ENCODE assay signal across 8 mouse cellular contexts in the genomic region with DNA sequence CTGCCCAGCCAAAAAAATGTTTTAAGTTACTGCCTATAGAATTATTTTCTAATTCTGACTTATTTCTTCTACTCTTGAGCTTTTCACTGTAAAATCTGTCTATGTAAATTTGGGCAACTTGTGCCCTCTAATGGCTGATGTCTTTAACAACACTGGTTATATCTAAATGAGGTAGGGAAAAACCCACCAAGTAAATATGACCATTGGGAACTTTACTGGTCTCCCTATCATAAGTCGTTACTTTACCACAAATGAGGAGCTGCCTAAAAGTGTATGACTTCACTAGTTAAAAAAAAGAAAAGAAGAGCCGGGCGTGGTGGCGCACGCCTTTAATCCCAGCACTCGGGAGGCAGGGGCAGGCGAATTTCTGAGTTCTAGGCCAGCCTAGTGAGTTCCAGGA. TPM values are rescaled to one million over a fixed set of nuclear protein-coding genes. Genes with fewer than 3 reads are reported as not detected.
DNase-seq lines count a peak whose midpoint lies in the region; ATAC-seq and TF ChIP-seq lines count a peak whose summit lies in the region.

No protein-coding gene starts in this region.

- peak overlapping the region; percentile 38 for H3K4me2 ChIP-seq in intestine, embryonic 16.5 days (ENCODE audit: low read depth, low read length)
- peak overlapping the region; percentile 57 for H3K4me2 ChIP-seq in neural tube, embryonic 15.5 days

- peaks cover 21% of the 10 kb centered on the region; the same call in 1 of the 2 replicates for H3K4me1 ChIP-seq in cerebellum, adult 2 months (ENCODE audit: control insufficient read depth, insufficient read depth, low read length)
- peaks cover 3% of the 10 kb centered on the region; the same call in 1 of the 2 replicates for H3K4me1 ChIP-seq in testis, adult 2 months (ENCODE audit: control insufficient read depth, insufficient read depth, low read length)
- H3K4me1 ChIP-seq in intestine, embryonic 16.5 days (ENCODE audit: control insufficient read depth, insufficient read depth, low read length): peaks cover 19% of the 10 kb centered on the region
- peaks cover 59% of the 10 kb centered on the region for H3K4me1 ChIP-seq in neural tube, embryonic 15.5 days

- DNase-seq in cerebellum, adult 2 months: peak in 1 of 2 experiments; percentile 47
- DNase-seq in cerebellum, adult 11 months: no peak
- no peak for DNase-seq in testis, postnatal 14 days (ENCODE audit: low spot score)
- no peak for DNase-seq in spleen, adult 12 weeks (ENCODE audit: low spot score)

- peaks cover 4% of the 10 kb centered on the region for H3K36me3 ChIP-seq in testis, adult 2 months (ENCODE audit: control insufficient read depth, insufficient read depth, low read length)
- peaks cover 23% of the 10 kb centered on the region for H3K36me3 ChIP-seq in intestine, embryonic 16.5 days (ENCODE audit: control insufficient read depth, insufficient read depth, low read length)
- peaks cover 41% of the 10 kb centered on the region for H3K36me3 ChIP-seq in neural tube, embryonic 15.5 days

- H3K4me3 ChIP-seq in cerebellum, adult 2 months (replicated peaks; ENCODE audit: insufficient read depth, low read depth, low read length): peak overlapping the region; percentile 49
- peak overlapping the region; percentile 45 for H3K4me3 ChIP-seq in testis, adult 2 months (ENCODE audit: control insufficient read depth, low read depth, low read length)
- H3K4me3 ChIP-seq in intestine, embryonic 16.5 days (ENCODE audit: low read length): peak overlapping the region; percentile 32
- peak overlapping the region; percentile 97 for H3K4me3 ChIP-seq in neural tube, embryonic 15.5 days (replicated peaks)

- no peak overlapping the region for H3K9ac ChIP-seq in intestine, embryonic 16.5 days (ENCODE audit: low read depth, low read length)
- peak overlapping the region; percentile 24; the same call in 1 of the 2 replicates for H3K9ac ChIP-seq in neural tube, embryonic 15.5 days (replicated peaks)

- H3K27me3 ChIP-seq in cerebellum, adult 2 months (ENCODE audit: control insufficient read depth, insufficient read depth, low read length): no peaks in the 10 kb centered on the region
- H3K27me3 ChIP-seq in testis, adult 2 months (ENCODE audit: control insufficient read depth, insufficient read depth, low read length): no peaks in the 10 kb centered on the region
- H3K27me3 ChIP-seq in intestine, embryonic 16.5 days (replicated peaks; ENCODE audit: control insufficient read depth, insufficient read depth, low read length): no peaks in the 10 kb centered on the region
- H3K27me3 ChIP-seq in neural tube, embryonic 15.5 days (replicated peaks): no peaks in the 10 kb centered on the region

- no peak overlapping the region for H3K27ac ChIP-seq in cerebellum, adult 2 months (ENCODE audit: insufficient read depth, low read length)
- H3K27ac ChIP-seq in testis, adult 2 months (ENCODE audit: control insufficient read depth, insufficient read depth, low read depth, low read length): no peak overlapping the region
- H3K27ac ChIP-seq in intestine, embryonic 16.5 days (ENCODE audit: low read length): no peak overlapping the region
- H3K27ac ChIP-seq in neural tube, embryonic 15.5 days (replicated peaks): no peak overlapping the region

- WGBS in cerebellum, adult 2 months: 20% methylated on average over 7 of the region's 7 CpGs
- WGBS in intestine, embryonic 16.5 days: 60% methylated on average over 7 of the region's 7 CpGs
- 72% methylated on average over 7 of the region's 7 CpGs for WGBS in neural tube, embryonic 15.5 days

- no peaks in the 10 kb centered on the region for H3K9me3 ChIP-seq in intestine, embryonic 16.5 days (ENCODE audit: control insufficient read depth, low read length)
- no peaks in the 10 kb centered on the region for H3K9me3 ChIP-seq in neural tube, embryonic 15.5 days (replicated peaks)

- TF ChIP-seq CTCF in cerebellum, adult 2 months (IDR thresholded peaks at IDR 0.05; ENCODE audit: borderline replicate concordance, insufficient read depth, low read depth, low read length): no peak
- TF ChIP-seq CTCF in testis, adult 2 months (IDR thresholded peaks at IDR 0.05; ENCODE audit: control insufficient read depth, insufficient read depth, insufficient replicate concordance, low read depth, low read length): no peak

- no peak for ATAC-seq in intestine, embryonic 16.5 days
- no peak for ATAC-seq in neural tube, embryonic 15.5 days (ENCODE audit: low FRiP score)
- ATAC-seq in erythroid progenitor cell, adult 5-6 weeks (replicated peaks; ENCODE audit: low FRiP score, poor library complexity, severe bottlenecking): no peak

- no peak for TF ChIP-seq POLR2A in cerebellum, adult 2 months (IDR thresholded peaks at IDR 0.05; ENCODE audit: borderline replicate concordance, insufficient read depth, low read length)
- TF ChIP-seq POLR2A in testis, adult 2 months (IDR thresholded peaks at IDR 0.05; ENCODE audit: control insufficient read depth, low read depth, low read length): no peak

RNA-seq across cellular contexts. Expression of a gene that starts 2.8 kb away (rescaled TPM):
- 463 and 518 TPM in 2 replicates for polyA plus RNA-seq in cerebellum, adult 2 months (2012; rRNA removed)
- polyA plus RNA-seq in testis, adult 2 months (2012; rRNA removed): 538 and 540 TPM in 2 replicates
- polyA plus RNA-seq in intestine, embryonic 16.5 days (2015; fragmentation: Nextera tagmentation; extraction: Ambion mirVana): 1,661 and 1,810 TPM in 2 replicates
- 2,562 and 2,745 TPM in 2 replicates for polyA plus RNA-seq in neural tube, embryonic 15.5 days (2015; fragmentation: Nextera tagmentation; extraction: Ambion mirVana)
- total RNA-seq in erythroid progenitor cell, adult 5-6 weeks (2015; ENCODE audit: low replicate concordance): 2,042 and 2,351 TPM in 2 replicates
- total RNA-seq in erythroid progenitor cell, adult 5-6 weeks (2017; ENCODE audit: low replicate concordance): 2,407 and 2,791 TPM in 2 replicates

RNA-seq across cellular contexts. Expression of a gene that starts 40.0 kb away (rescaled TPM):
- polyA plus RNA-seq in cerebellum, adult 2 months (2012; rRNA removed): 16.8 and 17.7 TPM in 2 replicates
- polyA plus RNA-seq in testis, adult 2 months (2012; rRNA removed): 9.1 and 11.1 TPM in 2 replicates
- 28.3 and 30.8 TPM in 2 replicates for polyA plus RNA-seq in intestine, embryonic 16.5 days (2015; fragmentation: Nextera tagmentation; extraction: Ambion mirVana)
- 28.0 and 30.8 TPM in 2 replicates for polyA plus RNA-seq in neural tube, embryonic 15.5 days (2015; fragmentation: Nextera tagmentation; extraction: Ambion mirVana)
- total RNA-seq in erythroid progenitor cell, adult 5-6 weeks (2015; ENCODE audit: low replicate concordance): 21.3 and 23.9 TPM in 2 replicates
- total RNA-seq in erythroid progenitor cell, adult 5-6 weeks (2017; ENCODE audit: low replicate concordance): 29.9 and 35.2 TPM in 2 replicates

Comparison
In these comparisons a context has a peak if more than half of its experiments do, and no peak if none do; other contexts are left out.
1. H3K4me3 ChIP-seq: peak in every context shown above with its lines; median percentile 97 in neural tube, embryonic 15.5 days; 49 in cerebellum, adult 2 months; 45 in testis, adult 2 months; 32 in intestine, embryonic 16.5 days.